Comparison of ENCODE assay signal across 13 mouse cellular contexts in the genomic region with DNA sequence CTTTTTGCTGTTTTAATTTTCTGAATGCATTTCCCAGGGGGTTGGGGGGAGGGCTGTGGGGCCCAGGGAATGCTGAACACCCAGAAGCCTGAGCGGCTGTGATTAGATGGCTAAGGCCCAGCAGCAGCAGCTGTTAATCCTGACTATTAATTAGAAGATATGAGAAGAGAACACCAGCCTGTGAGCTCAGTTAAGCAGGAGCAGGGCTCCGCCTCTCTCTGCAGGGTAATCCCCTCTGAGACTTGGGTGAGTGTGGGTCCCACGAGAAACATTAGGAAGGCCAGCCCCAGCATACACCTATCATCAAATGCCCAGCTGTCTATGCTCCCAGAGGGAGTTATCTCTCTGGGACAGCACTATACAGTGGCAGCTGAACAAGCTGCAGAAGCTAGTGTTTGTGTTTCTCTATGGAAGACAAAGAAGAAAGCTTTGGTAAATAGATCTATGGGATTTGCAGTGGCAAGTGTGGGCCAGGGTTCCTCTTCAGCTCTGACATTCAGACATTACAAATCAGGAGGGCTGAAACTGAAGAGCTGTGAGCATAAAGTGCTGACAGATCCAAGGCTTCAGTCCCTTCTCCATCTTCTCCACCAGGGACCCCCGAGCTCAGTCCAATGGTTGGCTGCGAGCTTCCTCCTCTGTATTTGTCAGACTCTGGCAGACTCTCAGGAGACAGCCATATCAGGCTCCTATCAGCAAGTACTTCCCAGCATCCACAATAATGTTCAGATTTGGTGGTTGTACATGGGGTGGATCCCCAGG.
A peak's percentile ranks its signal among the peaks of the same experiment; 100 is the strongest.
DNase-seq lines count a peak whose midpoint lies in the region; ATAC-seq lines count a peak whose summit lies in the region.
"Had no signal": no experiment of that assay in that cellular context is flagged by ENCODE, and none has a peak within 500 bp of the region (broad histone marks: within the 10 kb centered on the region; RNA-seq: fewer than 3 reads in every experiment).

No protein-coding gene starts in this region.

- H3K9ac ChIP-seq in kidney, embryonic 15.5 days = no peak overlapping the region
- no peak overlapping the region for H3K9ac ChIP-seq in embryonic facial prominence, embryonic 15.5 days
- H3K9ac ChIP-seq in forebrain, embryonic 16.5 days (replicated peaks; ENCODE audit: low read depth, low read length) = no peak overlapping the region
- no peak overlapping the region for H3K9ac ChIP-seq in midbrain, embryonic 16.5 days (ENCODE audit: low read depth, low read length)
- H3K9ac ChIP-seq: liver, embryonic 12.5 days had no signal

- no peak overlapping the region for H3K27ac ChIP-seq in kidney, embryonic 15.5 days
- H3K27ac ChIP-seq in embryonic facial prominence, embryonic 15.5 days (replicated peaks) = no peak overlapping the region
- no peak overlapping the region for H3K27ac ChIP-seq in forebrain, embryonic 16.5 days (ENCODE audit: low read length)
- H3K27ac ChIP-seq in midbrain, embryonic 16.5 days (ENCODE audit: low read length) = no peak overlapping the region
- H3K27ac ChIP-seq: liver, embryonic 12.5 days; macrophage had no signal

- no peaks in the 10 kb centered on the region for H3K27me3 ChIP-seq in kidney, embryonic 15.5 days
- no peaks in the 10 kb centered on the region for H3K27me3 ChIP-seq in embryonic facial prominence, embryonic 15.5 days
- H3K27me3 ChIP-seq in forebrain, embryonic 16.5 days (replicated peaks; ENCODE audit: control insufficient read depth, insufficient read depth, low read length) = no peaks in the 10 kb centered on the region
- H3K27me3 ChIP-seq in midbrain, embryonic 16.5 days (ENCODE audit: control insufficient read depth, insufficient read depth, low read depth, low read length) = no peaks in the 10 kb centered on the region
- H3K27me3 ChIP-seq: liver, embryonic 12.5 days had no signal

- H3K4me1 ChIP-seq in kidney, embryonic 15.5 days = no peaks in the 10 kb centered on the region
- H3K4me1 ChIP-seq in embryonic facial prominence, embryonic 15.5 days = no peaks in the 10 kb centered on the region
- peaks cover 4% of the 10 kb centered on the region; the same call in 1 of the 2 replicates for H3K4me1 ChIP-seq in forebrain, embryonic 16.5 days (replicated peaks; ENCODE audit: control insufficient read depth, insufficient read depth, low read length)
- H3K4me1 ChIP-seq in midbrain, embryonic 16.5 days (ENCODE audit: control insufficient read depth, insufficient read depth, low read length) = no peaks in the 10 kb centered on the region
- H3K4me1 ChIP-seq: liver, embryonic 12.5 days had no signal

- ATAC-seq in kidney, embryonic 15.5 days (replicated peaks; ENCODE audit: low FRiP score) = no peak
- peak; percentile 76 for ATAC-seq in embryonic facial prominence, embryonic 15.5 days (ENCODE audit: insufficient number of reproducible peaks, low FRiP score, low TSS enrichment, low read depth)
- peak; percentile 79; the same call in 1 of the 2 replicates for ATAC-seq in forebrain, embryonic 16.5 days
- ATAC-seq in midbrain, embryonic 16.5 days = peak; percentile 36; the same call in 1 of the 2 replicates
- ATAC-seq: intestine, postnatal 0 days; liver, embryonic 12.5 days had no signal

- 69% methylated on average over 5 of the region's 5 CpGs for WGBS in kidney, embryonic 15.5 days
- 52% methylated on average over 5 of the region's 5 CpGs for WGBS in embryonic facial prominence, embryonic 15.5 days
- 40% methylated on average over 5 of the region's 5 CpGs for WGBS in forebrain, embryonic 16.5 days
- WGBS in midbrain, embryonic 16.5 days = 41% methylated on average over 5 of the region's 5 CpGs

- no peaks in the 10 kb centered on the region for H3K36me3 ChIP-seq in kidney, embryonic 15.5 days
- no peaks in the 10 kb centered on the region for H3K36me3 ChIP-seq in embryonic facial prominence, embryonic 15.5 days
- H3K36me3 ChIP-seq in forebrain, embryonic 16.5 days (ENCODE audit: control insufficient read depth, insufficient read depth) = no peaks in the 10 kb centered on the region
- H3K36me3 ChIP-seq in midbrain, embryonic 16.5 days (ENCODE audit: control insufficient read depth, insufficient read depth, low read length) = no peaks in the 10 kb centered on the region
- H3K36me3 ChIP-seq: liver, embryonic 12.5 days had no signal

- no peak overlapping the region for H3K4me3 ChIP-seq in kidney, embryonic 15.5 days (replicated peaks)
- no peak overlapping the region for H3K4me3 ChIP-seq in embryonic facial prominence, embryonic 15.5 days (replicated peaks)
- no peak overlapping the region for H3K4me3 ChIP-seq in forebrain, embryonic 16.5 days (replicated peaks; ENCODE audit: low read length)
- no peak overlapping the region for H3K4me3 ChIP-seq in midbrain, embryonic 16.5 days (ENCODE audit: low read depth, low read length)
- H3K4me3 ChIP-seq: liver, embryonic 12.5 days had no signal

- no peaks in the 10 kb centered on the region for H3K9me3 ChIP-seq in kidney, embryonic 15.5 days (replicated peaks)
- no peaks in the 10 kb centered on the region for H3K9me3 ChIP-seq in embryonic facial prominence, embryonic 15.5 days (replicated peaks)
- H3K9me3 ChIP-seq in forebrain, embryonic 16.5 days (ENCODE audit: control insufficient read depth, low read length) = no peaks in the 10 kb centered on the region
- H3K9me3 ChIP-seq in midbrain, embryonic 16.5 days (replicated peaks; ENCODE audit: control insufficient read depth, low read length, poor library complexity, severe bottlenecking) = no peaks in the 10 kb centered on the region
- H3K9me3 ChIP-seq: liver, embryonic 12.5 days had no signal

- DNase-seq in kidney, postnatal 14 days = peak; percentile 24
- no peak for DNase-seq in right cerebral cortex, adult 2 months (ENCODE audit: low spot score in 2 of 2)
- DNase-seq in adipocyte (ENCODE audit: low spot score) = no peak
- DNase-seq: adrenal gland, adult 2 months; gastrocnemius, postnatal 25 days; right cerebral cortex, postnatal 14 days had no signal

- no peak overlapping the region for H3K4me2 ChIP-seq in kidney, embryonic 15.5 days
- H3K4me2 ChIP-seq in embryonic facial prominence, embryonic 15.5 days (replicated peaks) = no peak overlapping the region
- H3K4me2 ChIP-seq in forebrain, embryonic 16.5 days (ENCODE audit: low read length) = no peak overlapping the region
- no peak overlapping the region for H3K4me2 ChIP-seq in midbrain, embryonic 16.5 days (ENCODE audit: low read length)
- H3K4me2 ChIP-seq: liver, embryonic 12.5 days had no signal
